Mouse (Mus musculus): ENCODE results near the gene Thegl. TPM values are rescaled to one million over a fixed set of nuclear protein-coding genes. Genes with fewer than 3 reads are reported as not detected.
A peak's percentile ranks its signal among the peaks of the same experiment; 100 is the strongest.
"Not testable (repeated sequence)": the region's sequence is repeated elsewhere in the genome, so short reads cannot be mapped to it uniquely, and the experiment has no call there.

Gene Thegl
- polyA plus RNA-seq, 1 experiment from 2014 or later: 0.22 TPM

DNA sequence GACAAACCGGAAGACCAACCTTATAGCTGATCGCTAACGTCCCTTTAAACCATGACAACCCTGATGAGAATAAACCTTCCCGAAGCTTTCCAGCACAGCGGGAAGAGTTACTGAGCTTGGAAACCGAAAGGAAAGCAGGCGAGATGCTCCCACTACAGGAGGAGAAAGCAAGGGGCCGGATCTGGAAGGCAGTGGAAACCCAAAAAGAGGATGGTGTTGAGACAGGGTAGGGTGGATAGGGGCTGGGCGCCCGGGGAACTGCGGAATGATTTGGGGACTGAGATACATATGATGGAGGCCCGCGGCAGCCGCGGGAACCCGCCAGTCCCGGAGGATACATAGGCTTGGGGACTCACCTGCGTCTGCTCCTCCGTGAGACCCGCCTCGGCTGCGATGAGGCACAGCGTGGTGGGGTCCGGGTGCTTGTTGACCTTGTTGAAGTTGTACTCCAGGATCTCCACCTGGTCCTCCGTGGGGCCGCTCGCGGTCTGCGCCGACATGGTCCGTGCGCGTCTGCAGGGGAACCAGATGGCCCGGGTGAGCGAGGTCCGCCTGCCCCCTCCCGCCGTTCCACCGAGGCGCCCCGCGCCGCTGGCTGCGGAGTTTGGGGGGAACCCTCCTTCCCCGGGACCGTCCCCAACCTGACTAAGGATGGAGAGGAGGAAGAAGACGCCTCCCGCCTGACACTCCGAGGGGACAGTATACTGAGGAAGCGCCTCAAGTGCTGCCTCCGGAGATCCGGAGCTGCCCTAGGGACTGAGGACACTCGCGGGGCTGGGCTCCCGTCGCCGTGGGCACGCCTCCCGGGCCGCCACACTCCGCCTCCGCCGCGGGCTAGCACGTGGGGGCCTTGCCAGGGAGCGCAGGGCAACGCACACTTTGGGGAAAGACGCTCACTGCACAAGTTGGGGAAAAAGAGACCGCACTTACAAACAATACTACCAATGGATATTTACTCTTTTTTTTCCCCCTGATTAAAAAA lies 79.0 kb downstream of the Thegl start:
- under 1% methylated on average over 69 of the region's 69 CpGs for WGBS (ENCODE audit: insufficient replicate concordance)
- no peak overlapping the region for H3K27ac ChIP-seq (ENCODE audit: low read length)
- peaks cover 3% of the 10 kb centered on the region; the same call in 1 of the 2 replicates for H3K4me1 ChIP-seq (ENCODE audit: control insufficient read depth, low read depth, low read length)
- ATAC-seq (ENCODE audit: low read depth): peak; percentile 78
- peaks cover 16% of the 10 kb centered on the region for H3K27me3 ChIP-seq (ENCODE audit: control insufficient read depth, insufficient read depth, low read depth, low read length)
- peak overlapping the region; percentile 87 for H3K4me2 ChIP-seq (ENCODE audit: low read depth, low read length)
- peak overlapping the region; percentile 54 for H3K9ac ChIP-seq (ENCODE audit: low read depth, low read length)
- peak overlapping the region; percentile 63 for H3K4me3 ChIP-seq (ENCODE audit: low read depth, low read length)
- H3K36me3 ChIP-seq (ENCODE audit: control insufficient read depth, insufficient read depth): no peaks in the 10 kb centered on the region
- no peaks in the 10 kb centered on the region for H3K9me3 ChIP-seq (replicated peaks; ENCODE audit: control insufficient read depth, low read length)

GRCm38 (mm10) chr5:77096194-77096593 lies 80.4 kb downstream of the Thegl start:
- 44% methylated on average over 3 of the region's 3 CpGs for WGBS (ENCODE audit: insufficient replicate concordance)
- H3K27me3 ChIP-seq (ENCODE audit: control insufficient read depth, insufficient read depth, low read depth, low read length): peaks cover 16% of the 10 kb centered on the region
- not testable (repeated sequence) for H3K4me1 ChIP-seq (ENCODE audit: control insufficient read depth, low read depth, low read length); H3K9ac ChIP-seq (ENCODE audit: low read depth, low read length); H3K36me3 ChIP-seq (ENCODE audit: control insufficient read depth, insufficient read depth); H3K27ac ChIP-seq (ENCODE audit: low read length); H3K9me3 ChIP-seq (replicated peaks; ENCODE audit: control insufficient read depth, low read length); H3K4me2 ChIP-seq (ENCODE audit: low read depth, low read length); H3K4me3 ChIP-seq (ENCODE audit: low read depth, low read length); ATAC-seq (ENCODE audit: low read depth)

DNA sequence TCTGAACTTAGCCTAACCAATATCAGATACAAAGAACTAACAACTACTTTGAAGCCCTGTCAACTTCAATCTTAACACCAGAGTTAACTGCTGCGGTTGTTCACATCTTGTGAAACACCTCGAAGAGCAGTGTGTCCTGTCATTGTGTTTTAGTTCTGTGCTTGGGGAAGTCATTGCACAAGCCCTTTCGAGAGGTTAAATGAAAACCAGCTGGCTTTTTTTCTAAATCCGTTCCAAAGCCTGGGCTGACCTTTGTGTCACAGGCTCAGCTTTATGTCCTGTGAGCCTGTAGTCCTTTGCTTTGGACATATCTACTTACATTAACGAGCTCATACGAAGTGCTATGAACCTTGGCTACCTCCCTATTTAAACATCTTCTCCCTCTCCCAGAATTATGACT lies 81.9 kb downstream of the Thegl start:
- peak; percentile 56 for ATAC-seq (ENCODE audit: low read depth)
- WGBS (ENCODE audit: insufficient replicate concordance): 41% methylated on average over 6 of the region's 6 CpGs
- Histone ChIP-seq H3K36me3 (ENCODE audit: control insufficient read depth, insufficient read depth) (no peaks in the 10 kb centered on the region), H3K27me3 (ENCODE audit: control insufficient read depth, insufficient read depth, low read depth, low read length) (peaks cover 16% of the 10 kb centered on the region), H3K27ac (ENCODE audit: low read length) (no peak overlapping the region), H3K9ac (ENCODE audit: low read depth, low read length) (no peak overlapping the region), H3K4me3 (ENCODE audit: low read depth, low read length) (no peak overlapping the region), H3K9me3 (replicated peaks; ENCODE audit: control insufficient read depth, low read length) (no peaks in the 10 kb centered on the region), H3K4me1 (ENCODE audit: control insufficient read depth, low read depth, low read length) (peaks cover 3% of the 10 kb centered on the region; the same call in 1 of the 2 replicates), H3K4me2 (ENCODE audit: low read depth, low read length) (no peak overlapping the region)

GRCm38 (mm10) chr5:77098874-77099273 lies 83.1 kb downstream of the Thegl start:
- H3K36me3 ChIP-seq (ENCODE audit: control insufficient read depth, insufficient read depth): no peaks in the 10 kb centered on the region
- peaks cover 3% of the 10 kb centered on the region; the same call in 1 of the 2 replicates for H3K4me1 ChIP-seq (ENCODE audit: control insufficient read depth, low read depth, low read length)
- ATAC-seq (ENCODE audit: low read depth): no peak
- no peak overlapping the region for H3K4me3 ChIP-seq (ENCODE audit: low read depth, low read length)
- 63% methylated on average over 3 of the region's 3 CpGs for WGBS (ENCODE audit: insufficient replicate concordance)
- no peak overlapping the region for H3K27ac ChIP-seq (ENCODE audit: low read length)
- peaks cover 16% of the 10 kb centered on the region for H3K27me3 ChIP-seq (ENCODE audit: control insufficient read depth, insufficient read depth, low read depth, low read length)
- H3K4me2 ChIP-seq (ENCODE audit: low read depth, low read length): no peak overlapping the region
- no peak overlapping the region for H3K9ac ChIP-seq (ENCODE audit: low read depth, low read length)
- H3K9me3 ChIP-seq (replicated peaks; ENCODE audit: control insufficient read depth, low read length): no peaks in the 10 kb centered on the region

GRCm38 (mm10) chr5:77099317-77099996 lies 83.6 kb downstream of the Thegl start:
- H3K4me2 ChIP-seq (ENCODE audit: low read depth, low read length): no peak overlapping the region
- H3K4me3 ChIP-seq (ENCODE audit: low read depth, low read length): no peak overlapping the region
- no peaks in the 10 kb centered on the region for H3K9me3 ChIP-seq (replicated peaks; ENCODE audit: control insufficient read depth, low read length)
- H3K4me1 ChIP-seq (ENCODE audit: control insufficient read depth, low read depth, low read length): peaks cover 3% of the 10 kb centered on the region; the same call in 1 of the 2 replicates
- H3K27me3 ChIP-seq (ENCODE audit: control insufficient read depth, insufficient read depth, low read depth, low read length): peaks cover 12% of the 10 kb centered on the region
- no peak for ATAC-seq (ENCODE audit: low read depth)
- no peaks in the 10 kb centered on the region for H3K36me3 ChIP-seq (ENCODE audit: control insufficient read depth, insufficient read depth)
- no peak overlapping the region for H3K27ac ChIP-seq (ENCODE audit: low read length)
- WGBS (ENCODE audit: insufficient replicate concordance): 26% methylated on average over 11 of the region's 11 CpGs
- H3K9ac ChIP-seq (ENCODE audit: low read depth, low read length): no peak overlapping the region

DNA sequence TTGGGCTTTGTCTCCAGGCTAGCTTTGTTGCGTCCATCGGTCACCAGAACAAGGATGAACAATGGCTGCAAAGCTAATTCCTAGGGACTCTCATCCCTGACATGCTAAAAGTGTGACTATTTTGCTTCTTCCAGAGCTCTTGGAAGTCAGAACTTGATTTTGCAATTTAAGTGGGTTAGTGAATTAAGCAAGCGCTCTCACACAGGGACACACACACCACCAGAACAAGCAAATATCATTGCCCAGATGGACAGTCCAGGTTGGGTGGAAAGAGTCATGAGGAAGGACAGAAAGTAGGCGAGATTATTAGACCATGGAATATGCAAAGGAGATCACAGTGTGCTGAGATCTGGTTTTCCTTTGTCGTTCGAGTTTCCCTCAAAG lies 84.2 kb downstream of the Thegl start:
- no peak for ATAC-seq (ENCODE audit: low read depth)
- H3K27ac ChIP-seq (ENCODE audit: low read length): no peak overlapping the region

DNA sequence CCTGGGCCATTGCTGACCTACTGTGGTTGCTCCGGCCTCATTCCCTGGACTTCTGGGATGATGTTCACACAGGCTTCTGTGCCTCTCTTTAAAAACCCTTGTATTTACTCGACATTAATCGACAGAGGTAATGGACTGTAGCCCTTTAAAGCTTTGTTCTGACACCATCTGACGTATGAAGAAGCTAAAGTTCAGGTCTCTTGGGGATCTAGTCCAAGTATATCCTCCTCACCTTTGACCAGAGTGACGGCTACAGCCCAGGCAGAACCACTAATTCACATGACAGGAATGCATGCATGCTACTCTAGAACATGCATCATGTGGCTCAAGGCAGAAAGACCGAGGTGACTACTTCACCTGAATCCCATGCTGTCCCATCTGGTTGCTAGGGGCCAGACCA lies 84.9 kb downstream of the Thegl start:
- Histone ChIP-seq H3K9ac (ENCODE audit: low read depth, low read length) (no peak overlapping the region), H3K9me3 (replicated peaks; ENCODE audit: control insufficient read depth, low read length) (no peaks in the 10 kb centered on the region), H3K36me3 (ENCODE audit: control insufficient read depth, insufficient read depth) (no peaks in the 10 kb centered on the region), H3K27me3 (ENCODE audit: control insufficient read depth, insufficient read depth, low read depth, low read length) (peaks cover under 1% of the 10 kb centered on the region; the same call in 1 of the 2 replicates), H3K27ac (ENCODE audit: low read length) (no peak overlapping the region), H3K4me3 (ENCODE audit: low read depth, low read length) (no peak overlapping the region), H3K4me2 (ENCODE audit: low read depth, low read length) (no peak overlapping the region), H3K4me1 (ENCODE audit: control insufficient read depth, low read depth, low read length) (no peaks in the 10 kb centered on the region; the same call in 1 of the 2 replicates)
- 56% methylated on average over 6 of the region's 6 CpGs for WGBS (ENCODE audit: insufficient replicate concordance)
- no peak for ATAC-seq (ENCODE audit: low read depth)

More for the DNA sequence above, 84.2 kb downstream of the Thegl start:
- Histone ChIP-seq H3K27me3 (ENCODE audit: control insufficient read depth, insufficient read depth, low read depth, low read length) (peaks cover 7% of the 10 kb centered on the region), H3K9me3 (replicated peaks; ENCODE audit: control insufficient read depth, low read length) (no peaks in the 10 kb centered on the region), H3K4me3 (ENCODE audit: low read depth, low read length) (no peak overlapping the region), H3K4me1 (ENCODE audit: control insufficient read depth, low read depth, low read length) (no peaks in the 10 kb centered on the region; the same call in 1 of the 2 replicates), H3K9ac (ENCODE audit: low read depth, low read length) (no peak overlapping the region), H3K36me3 (ENCODE audit: control insufficient read depth, insufficient read depth) (no peaks in the 10 kb centered on the region), H3K4me2 (ENCODE audit: low read depth, low read length) (no peak overlapping the region)
- WGBS (ENCODE audit: insufficient replicate concordance): 59% methylated on average over 6 of the region's 6 CpGs

DNA sequence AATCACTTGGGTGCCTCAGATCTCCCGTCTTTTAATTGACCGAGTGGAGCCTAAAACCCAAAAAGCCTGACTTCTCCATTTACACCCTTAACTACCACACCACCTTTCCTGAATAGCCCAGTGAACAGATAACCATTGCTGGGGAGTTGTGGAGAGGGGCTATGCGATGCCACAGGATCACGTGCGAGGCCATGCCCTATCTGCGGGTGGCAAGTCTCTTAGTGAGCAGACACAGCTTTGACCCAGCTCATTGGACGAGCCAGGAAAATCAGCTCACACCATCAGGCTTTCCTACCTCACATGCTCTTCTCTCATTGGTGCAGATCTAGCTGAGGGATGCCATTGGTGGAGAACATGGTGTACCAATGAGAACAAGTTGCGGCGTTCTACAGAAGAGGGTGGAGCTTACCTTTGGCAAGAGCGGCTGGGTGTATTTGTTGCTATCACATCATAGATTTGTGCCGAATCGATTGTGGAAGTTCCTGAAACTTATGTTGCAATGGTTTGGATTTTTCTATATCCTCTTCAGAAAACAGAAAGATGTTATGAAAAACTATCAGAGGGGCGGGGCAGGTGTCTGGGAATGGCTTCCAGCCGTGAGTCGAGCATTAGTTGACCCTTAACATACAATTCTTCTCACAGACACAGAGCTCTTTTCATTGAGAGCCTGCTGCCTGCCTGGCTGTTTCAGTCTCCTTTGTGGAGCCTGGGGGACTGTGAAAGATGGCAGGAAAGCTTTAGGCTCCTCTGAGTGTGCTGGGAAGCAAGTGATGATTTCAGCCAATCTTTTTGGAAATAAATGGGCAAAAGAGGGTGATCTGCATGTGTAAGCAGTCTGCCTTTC lies 86.9 kb downstream of the Thegl start:
- WGBS (ENCODE audit: insufficient replicate concordance): 65% methylated on average over 15 of the region's 15 CpGs
- no peaks in the 10 kb centered on the region for H3K9me3 ChIP-seq (replicated peaks; ENCODE audit: control insufficient read depth, low read length)
- ATAC-seq (ENCODE audit: low read depth): no peak
- no peak overlapping the region for H3K9ac ChIP-seq (ENCODE audit: low read depth, low read length)
- no peaks in the 10 kb centered on the region; the same call in 1 of the 2 replicates for H3K4me1 ChIP-seq (ENCODE audit: control insufficient read depth, low read depth, low read length)
- H3K27ac ChIP-seq (ENCODE audit: low read length): no peak overlapping the region
- H3K4me2 ChIP-seq (ENCODE audit: low read depth, low read length): no peak overlapping the region
- H3K27me3 ChIP-seq (ENCODE audit: control insufficient read depth, insufficient read depth, low read depth, low read length): no peaks in the 10 kb centered on the region
- H3K4me3 ChIP-seq (ENCODE audit: low read depth, low read length): no peak overlapping the region
- no peaks in the 10 kb centered on the region for H3K36me3 ChIP-seq (ENCODE audit: control insufficient read depth, insufficient read depth)

Measured in liver, embryonic 16.5 days (tissue).